Mouse (Mus musculus) retina, postnatal 7 days (tissue): ENCODE results near the gene Zfp410.
"Not testable (repeated sequence)": the region's sequence is repeated elsewhere in the genome, so short reads cannot be mapped to it uniquely, and the experiment has no call there.

Experiments used
- DNase-seq: peaks from one replicate; pipeline ENCODE4 v3.0.0-alpha.2; 2012; ENCODE audit warnings: low read depth, low spot score

Zfp410 gene

DNA sequence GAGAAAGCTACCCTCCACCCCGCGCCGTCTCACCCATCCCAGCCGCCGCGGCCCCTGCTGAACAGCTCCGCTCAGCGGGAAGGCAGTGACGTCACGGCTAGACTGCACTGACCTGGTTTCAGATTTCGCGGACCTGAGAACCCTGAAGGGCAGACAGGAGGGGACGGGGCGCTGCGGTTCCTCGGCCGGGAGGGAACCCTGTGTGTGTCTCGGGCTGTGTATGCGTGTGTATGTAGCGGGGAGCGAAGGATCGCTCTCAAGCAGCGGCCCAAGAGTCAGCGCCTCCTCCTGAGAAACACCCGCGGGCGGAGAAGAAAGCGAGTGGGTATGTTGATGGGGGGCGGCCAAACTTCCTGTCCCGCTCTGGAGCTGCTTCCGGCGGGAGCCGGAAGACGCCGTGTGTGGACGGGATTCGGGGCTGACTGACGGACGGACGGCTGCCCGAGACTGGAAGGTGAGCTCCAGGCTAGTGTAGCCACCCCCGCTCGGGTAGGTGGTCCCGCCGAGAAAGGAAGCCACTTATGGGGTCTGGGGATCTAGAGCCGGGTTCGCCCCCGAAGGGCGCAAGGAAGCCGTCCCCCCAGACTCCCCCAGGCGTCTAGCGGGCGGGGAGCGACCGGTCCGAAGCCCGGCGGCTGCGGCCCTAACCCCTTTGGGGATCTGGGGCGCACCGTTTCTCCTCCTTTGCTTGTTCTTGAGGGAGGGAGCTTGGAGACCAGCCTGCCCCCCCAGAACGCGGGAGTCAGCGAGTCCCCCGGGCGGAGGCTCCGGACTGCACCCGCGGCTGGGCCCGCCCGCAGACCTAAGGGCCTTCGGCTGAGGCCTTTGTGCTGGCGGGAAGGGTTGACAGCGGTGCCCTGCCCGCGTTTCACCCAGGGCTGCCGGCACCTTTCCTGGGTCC lies at the start of gene Zfp410:
Gene Zfp410 (plus strand): TSS at position 132 of the 901 bp plus-strand sequence.
- peak; percentile 70 for DNase-seq

DNA sequence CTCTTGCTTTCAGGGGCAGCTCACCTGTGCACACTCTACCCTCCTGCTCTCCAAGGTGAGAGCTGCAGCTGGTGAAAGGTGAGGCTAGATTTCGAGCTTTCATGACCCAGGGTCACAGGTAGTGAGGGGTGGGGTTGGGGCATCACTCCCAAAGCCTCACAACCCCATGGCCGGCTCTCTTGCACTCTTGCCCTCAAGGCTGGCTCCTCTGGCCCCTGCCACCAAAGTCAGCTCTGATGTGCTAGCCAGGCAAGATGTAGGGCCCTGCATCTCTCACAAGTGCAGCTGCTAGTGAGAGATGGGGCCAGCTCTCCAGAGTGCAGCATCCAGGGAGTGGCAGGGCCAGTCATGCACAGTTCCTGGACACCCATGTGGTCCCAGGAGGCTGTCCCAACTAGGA lies 49.4 kb upstream of the Zfp410 start:
- no peak for DNase-seq

DNA sequence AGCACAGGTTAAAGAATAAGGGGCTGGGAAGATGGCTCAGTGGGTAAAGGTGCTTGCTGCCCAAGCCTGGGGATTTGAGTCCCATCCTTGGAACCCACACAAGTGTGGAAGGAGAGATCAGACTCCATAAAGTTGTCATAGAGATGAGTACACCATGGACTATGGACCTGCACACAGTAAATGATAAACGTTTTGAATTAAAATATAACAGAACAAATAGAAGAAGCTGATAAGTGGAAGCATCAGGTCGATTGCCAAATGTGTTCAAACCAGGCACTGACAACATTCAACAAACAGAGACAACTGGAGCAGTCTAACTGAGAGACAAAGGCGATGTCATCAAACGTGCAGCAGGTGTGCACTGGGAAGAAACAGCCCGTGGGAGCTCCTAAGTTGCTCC lies 43.3 kb upstream of the Zfp410 start:
- DNase-seq: no peak

DNA sequence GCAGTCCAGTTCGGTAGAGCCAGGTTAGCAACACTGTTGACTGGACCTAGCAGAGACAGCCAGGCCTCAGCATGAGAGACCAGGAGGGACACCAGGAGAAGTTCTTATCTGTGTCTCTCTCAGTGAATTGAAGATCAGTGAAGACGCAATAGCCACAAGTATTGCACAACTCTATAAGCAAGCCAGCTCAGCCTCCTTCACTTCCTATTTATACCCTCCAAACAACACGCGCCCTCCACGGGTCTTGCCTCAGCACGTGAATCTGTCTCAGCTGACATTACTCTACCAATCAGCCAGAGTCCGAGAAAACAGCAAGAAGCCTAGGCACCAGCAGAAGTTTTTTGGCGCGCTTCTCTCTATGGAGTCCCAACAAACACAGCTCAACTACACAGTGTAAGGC lies 41.4 kb upstream of the Zfp410 start:
- DNase-seq: no peak

DNA sequence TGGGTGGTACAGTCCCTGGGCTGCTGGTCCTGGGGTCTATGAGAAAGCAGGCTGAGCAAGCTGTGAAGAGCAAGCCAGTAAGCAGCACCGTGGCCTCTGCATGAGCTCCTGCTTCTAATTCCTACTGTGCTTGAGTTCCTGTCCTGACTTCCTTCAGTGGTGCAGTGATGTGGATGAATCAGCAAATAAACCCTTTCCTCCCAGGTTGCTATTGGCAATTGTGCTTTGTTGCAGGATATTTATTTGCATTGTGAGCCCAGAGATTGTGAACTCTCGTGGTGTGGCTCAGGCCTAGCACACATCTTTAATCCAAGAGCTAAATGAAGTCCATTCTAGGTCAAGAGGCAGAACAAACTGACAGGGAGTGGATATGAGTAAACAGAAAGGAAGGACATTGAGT lies 40.4 kb upstream of the Zfp410 start:
- DNase-seq: no peak

DNA sequence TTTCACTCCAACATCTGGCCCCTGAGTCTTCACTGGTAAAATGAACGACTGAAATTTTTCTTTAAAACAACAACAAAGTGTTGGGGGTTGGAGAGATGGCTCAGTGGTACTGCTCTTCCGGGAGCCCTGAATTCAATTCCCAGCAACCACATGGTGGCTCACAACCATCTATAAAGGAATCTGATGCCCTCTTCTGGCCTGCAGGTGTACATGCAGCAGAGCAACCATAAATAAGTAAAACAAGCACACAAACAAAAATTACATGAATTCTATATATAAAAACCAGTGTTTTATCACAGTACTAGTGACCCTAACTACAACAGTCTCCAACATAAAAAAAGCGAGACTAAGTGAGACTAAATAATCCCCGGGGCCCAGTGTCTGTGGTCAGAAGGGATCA lies 39.9 kb upstream of the Zfp410 start:
- DNase-seq: no peak

DNA sequence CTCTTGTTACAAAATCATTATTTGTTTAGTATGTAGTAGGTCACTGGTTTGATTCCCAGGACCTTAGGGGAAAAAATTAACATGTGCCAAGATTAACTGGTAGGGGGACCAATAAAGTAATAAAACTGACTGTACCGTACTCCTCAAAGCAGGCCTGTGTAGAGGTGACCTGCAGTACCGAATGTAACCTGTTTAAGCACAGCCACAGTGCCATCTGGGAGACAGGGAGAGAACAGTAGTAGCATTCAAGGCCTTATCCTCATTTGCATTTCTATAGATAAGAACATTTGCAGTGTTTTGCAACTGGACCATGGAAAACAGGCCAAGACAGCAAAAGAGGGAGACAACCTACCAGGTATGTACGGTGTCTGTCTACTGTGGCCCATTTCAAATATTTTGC lies 38.8 kb upstream of the Zfp410 start:
- no peak for DNase-seq

DNA sequence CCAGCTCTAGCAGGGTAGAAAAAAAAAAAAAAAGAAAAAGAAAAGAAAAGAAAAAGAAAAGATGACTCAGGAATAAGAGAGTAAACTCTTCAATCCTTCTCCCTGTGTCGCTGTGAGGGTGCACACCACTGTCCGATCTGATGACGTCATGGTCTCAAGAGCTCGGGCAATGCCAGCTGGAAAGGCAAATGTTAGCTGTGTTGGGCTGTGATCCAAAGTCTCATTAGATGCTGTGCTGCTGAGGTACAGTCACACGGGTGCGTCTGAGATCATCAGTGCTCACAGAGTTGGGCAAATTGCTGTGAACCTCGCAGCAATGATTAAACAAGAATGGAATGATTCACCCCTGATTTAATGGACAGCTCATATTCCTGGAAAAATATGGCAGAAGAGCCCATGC lies 37.8 kb upstream of the Zfp410 start:
- peak; percentile 24 for DNase-seq

DNA sequence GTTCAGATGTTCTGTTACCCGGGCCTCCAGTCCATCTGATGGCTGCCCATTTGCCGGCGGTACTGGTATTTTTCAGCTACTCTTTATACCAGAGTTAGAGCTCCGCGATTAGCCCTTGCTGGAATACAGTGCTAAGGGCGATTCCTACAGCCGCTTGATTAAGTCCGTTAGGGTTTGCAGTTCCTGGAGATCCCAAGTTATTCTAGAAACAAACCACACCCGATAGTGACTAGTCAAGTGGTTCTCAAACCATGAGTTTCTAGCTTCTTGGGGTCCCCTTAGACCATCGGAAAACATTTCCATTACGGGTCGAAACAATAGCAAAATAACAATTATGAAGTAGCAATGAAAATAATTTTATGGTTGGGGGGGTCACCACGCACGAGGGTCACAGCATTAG lies 32.3 kb upstream of the Zfp410 start:
- no peak for DNase-seq

DNA sequence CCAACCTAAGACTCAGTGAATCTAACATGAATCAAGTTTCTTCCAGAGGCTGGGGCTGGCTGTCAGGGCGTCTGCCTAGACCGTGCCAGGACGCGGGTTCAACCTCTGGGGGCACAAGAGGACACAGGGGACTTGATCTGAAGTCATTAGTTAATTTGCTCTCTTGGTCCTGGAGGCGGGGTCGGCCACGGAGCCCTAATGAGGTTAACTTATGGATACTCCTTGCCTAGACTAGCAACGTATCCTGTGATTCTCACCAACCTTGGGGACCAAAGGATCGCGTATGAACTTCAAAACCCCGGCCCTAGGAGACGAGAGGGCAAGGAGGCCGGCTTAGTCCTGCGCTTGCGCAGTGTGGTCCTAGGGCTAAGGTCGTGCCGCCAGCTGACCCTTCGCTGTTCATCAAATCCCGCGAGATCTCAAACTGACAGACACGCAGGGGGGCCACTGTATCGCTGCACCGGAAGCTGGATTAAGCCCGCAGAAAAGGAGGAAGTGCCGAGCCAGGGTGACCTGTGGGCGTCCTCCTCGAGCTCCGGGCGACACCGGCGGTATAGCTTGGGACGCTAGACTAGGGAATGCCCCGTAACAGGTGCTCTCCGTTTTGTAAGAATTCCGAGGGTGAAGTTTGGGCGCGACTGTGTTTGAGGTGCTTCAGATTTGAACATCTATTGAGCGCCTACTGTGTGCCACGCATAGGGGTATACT lies 31.6 kb upstream of the Zfp410 start, which contains the start of gene Ptgr2:
Gene Ptgr2 (plus strand): TSS at position 348 of the 708 bp plus-strand sequence.
- peak; percentile 94 for DNase-seq

DNA sequence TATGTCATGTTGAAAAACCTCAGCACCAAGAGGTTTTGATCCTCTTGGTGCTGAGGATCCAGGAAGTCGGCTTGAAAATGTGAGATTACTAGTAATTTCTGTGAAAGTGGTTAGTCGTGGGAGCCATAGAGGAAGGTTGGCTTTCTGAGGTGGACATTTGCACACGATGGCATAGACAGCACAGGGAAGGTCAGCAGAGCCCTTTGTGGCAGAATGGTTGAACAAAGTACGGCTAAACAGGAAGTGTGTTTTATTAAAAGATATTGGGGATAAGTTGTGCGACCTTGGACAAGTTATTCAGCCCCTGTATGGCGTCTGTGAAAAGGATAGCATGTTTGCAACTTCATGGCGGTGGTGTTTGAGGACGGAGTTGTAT lies 31.1 kb upstream of the Zfp410 start:
- DNase-seq: no peak

DNA sequence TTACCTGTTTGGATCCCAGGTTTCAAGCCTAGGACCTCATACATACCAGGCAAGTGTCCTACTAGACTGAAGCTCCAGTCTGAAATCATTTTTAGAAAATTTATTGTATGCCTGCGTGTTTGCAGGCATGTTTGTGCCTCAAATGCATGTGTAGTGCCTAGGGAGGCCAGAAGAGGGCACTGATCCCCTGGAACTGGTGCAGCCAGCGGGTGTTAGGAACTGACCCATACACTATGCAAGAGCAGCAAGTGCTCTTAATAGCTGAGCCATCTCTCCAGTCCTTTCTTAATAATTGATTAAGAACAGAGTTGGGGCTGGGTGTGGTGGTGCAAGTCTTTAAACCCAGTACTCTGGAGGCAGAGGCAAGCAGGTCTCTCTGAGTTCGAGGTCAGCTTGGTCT lies 28.2 kb upstream of the Zfp410 start:
- DNase-seq: no peak

DNA sequence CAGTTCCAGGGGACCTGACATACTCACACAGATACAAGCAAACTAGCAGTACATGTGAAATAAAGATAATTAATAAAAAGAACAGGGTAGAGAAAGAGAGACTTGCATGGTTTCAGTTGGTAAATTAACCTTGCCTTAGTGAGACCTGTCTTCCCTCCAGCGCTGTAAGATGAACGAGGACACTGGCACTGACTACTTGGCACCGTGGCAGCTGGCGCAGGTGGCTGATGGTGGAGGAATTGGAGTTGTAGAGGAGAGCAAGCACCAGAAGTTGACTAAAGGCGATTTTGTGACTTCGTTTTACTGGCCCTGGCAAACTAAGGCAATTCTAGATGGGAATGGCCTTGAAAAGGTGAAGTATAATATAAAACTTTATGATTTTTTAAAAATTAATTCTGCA lies 18.8 kb upstream of the Zfp410 start:
- DNase-seq: no peak

DNA sequence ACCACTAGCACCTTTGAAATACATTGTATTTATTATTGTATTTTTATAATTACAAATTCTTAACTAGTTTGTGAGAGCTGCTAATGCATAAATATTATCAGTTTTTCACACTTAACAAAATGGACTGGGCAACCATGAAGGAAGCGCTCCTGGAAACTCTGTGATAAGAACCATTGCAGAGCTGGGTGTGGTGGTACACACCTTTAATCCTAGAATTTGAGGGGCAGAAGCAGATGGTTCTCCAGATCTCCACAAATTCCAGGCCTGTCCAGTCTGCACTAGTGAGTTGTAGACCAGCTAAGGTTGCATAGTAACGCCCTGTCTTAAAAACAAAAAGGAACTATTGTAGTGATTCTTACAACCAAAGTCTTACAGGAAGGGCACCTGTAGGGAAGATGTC lies 17.4 kb upstream of the Zfp410 start:
- no peak for DNase-seq

DNA sequence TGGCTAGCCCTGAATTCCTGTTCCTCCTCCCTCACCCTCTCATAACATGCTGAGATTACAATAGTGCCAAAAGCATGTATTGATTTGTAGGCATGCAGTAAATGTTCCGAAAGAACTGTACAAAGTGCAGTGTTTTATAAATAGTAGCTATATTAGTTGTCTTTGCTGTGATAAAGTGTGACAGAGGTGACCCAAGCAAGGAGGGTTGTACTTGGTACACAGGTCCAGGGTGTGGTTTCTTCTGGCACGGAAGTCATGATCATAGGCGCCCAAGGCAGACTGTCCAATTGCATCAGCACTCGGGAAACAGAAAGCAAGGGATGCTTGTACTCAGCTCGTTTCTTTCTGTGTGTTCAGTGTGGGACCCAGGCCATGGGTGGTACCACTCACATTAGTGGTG lies 12.6 kb upstream of the Zfp410 start:
- DNase-seq: no peak

DNA sequence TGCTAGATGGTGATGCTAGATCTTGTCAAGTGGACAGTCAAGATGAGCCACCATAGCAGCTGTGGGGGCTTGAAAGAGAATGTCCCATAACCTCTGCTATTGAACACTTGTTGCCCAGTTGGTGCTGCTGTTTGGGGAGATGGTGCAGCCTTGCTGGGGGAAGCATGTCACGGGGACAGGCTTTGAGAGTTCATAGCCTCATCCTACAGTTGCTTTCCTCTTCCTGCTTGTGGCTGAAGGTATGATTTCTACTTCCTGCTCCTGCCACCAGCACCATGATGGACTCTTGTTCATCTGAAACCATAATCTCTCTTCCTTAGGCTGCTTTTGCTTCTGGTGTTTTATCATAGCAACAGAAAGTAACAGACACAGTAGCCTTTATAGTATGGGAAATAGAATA lies 12.1 kb upstream of the Zfp410 start:
- DNase-seq: no peak

DNA sequence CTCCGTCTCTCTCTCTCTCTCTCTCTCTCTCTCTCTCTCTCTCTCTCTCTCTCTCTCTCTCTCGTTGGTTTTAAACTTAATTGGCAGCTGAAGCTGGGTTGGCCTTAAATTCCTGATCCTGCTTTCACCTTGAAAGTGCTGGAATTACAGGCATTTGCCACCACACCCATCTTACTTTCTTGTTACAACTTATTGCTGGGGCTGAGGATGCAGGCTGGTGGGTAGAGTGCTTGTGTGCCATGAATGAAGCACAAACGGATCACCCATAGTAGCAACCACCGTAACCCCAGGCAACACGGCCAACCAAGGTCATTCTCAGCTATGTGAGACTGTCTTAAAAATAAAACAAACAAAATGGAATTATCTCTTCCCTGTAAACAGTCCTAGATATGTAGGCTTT lies 5.3 kb upstream of the Zfp410 start:
- DNase-seq: no peak

DNA sequence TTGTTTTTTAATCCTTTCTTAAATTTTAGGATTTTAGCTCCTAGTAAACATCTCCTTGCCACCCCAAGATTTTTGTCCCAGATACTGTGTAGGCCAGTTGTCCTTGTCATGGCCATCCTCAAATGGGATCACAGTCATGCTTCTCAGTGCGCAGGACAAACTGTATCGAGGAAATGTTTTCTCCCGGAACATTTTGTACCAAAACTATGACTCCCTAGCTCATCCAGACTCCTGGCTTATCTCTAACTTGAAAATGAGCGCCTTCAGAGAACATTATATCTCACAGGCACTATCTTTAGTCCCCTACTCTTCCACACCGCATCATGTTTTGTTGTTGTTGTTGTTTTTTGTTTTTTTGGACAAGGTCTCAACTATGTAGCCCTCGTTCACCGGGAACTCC lies 646 bp upstream of the Zfp410 start:
- no peak for DNase-seq

DNA sequence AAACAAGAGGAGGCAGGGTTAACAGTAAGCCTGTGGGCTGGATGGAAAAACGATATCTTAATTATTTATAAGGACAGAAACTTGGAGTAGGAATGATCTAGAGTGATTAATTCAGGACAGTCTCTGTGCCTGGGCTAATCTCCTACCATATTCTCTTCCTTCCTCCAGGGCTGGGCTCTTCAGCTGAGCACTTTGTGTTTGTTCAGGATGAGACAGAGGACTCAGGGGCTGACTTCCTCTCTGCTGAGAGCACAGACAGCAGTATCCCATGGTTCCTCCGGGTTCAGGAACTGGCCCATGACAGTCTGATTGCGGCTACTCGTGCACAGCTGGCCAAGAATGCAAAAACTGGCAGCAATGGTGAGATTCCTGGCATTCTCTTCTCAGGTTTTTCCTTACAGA lies 10.5 kb downstream of the Zfp410 start:
- DNase-seq: no peak

DNA sequence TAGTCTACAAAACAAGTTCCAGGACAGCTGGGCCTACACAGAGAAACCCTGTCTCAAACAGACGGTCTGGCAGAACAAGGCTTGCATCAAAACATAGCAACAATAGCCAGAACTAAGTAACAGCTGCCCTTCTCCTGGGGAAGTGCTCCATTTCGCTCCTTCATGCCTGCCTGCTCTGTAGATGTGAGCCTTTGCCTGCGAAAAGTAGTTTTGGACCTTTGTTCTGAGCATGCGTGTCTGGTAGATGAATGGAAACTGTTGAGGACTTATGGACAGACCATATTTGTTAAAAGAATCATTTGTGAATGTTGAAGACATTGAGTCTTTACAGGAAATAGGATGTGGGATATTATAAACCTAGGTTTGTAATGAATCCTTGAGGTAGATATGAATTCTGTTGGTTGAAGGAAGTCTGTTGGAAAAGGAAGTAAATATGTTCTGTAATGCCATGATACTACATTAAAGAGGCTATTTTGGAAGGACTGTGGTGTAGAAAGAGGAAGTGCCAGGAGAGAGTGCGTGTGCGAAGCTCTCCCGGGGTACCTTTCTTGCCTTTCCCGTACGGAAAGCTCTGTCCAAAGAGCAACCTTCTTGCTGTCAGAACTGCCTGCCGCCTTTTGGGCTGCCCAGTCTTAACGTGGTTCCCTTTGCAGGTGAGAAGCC lies 20.4 kb downstream of the Zfp410 start:
- no peak for DNase-seq

DNA sequence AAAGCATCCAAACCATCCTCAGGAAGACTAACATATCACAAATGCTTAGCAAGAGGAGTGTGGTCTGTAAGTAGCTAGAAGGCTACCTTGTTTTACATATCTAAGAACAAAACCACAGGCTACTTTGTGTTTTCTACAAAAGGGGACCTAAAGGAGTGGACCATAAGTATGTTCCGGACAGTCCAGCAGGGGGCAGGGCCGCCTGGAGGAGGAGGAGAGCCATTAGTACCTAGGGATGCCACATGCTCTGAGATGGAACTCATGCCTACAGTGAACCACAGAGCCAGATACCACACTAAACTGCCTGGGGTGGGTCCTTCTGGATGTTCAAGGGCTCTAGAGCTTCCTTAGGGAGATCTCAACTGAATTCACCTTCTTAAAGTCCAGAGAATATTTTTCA lies 30.5 kb downstream of the Zfp410 start:
- DNase-seq: no peak

DNA sequence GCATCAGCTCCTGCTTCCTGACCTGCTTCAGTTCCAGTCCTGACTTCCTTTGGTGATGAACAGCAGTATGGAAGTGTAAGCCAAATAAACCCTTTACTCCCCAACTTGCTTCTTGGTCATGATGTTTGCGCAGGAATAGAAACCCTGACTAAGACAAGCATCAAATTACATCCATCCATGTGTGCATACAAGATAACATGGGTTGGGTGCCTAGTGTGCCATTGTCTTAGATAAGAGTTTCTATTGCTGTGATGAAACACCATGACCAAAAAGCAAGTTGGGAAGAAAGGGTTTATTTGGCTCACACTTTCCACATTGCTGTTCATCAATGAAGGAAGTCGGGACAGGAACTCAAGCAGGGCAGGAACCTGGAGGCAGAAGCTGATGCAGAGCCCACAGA lies 42.0 kb downstream of the Zfp410 start:
- not testable (repeated sequence) for DNase-seq
